15 mouse cellular contexts compared by ENCODE assay signal in the genomic region with DNA sequence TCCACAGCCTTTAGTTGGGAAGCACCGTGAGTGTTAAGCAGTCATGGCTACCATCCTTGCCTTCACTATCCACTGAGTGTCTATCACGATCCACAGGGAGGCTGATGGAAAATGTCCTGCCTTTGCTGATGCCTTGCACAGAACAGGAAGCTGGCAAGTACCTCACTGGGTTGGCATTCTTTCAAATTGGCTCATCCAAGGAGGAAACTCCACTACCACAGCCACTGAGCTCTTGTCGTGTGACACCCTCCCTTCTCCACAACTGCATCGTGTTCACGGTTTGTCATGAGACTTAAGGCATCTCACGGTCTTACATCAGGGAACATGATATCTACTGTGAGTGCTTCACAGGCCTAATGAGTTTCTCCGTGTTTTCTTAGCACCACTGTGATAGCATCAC. TPM values are rescaled to one million over a fixed set of nuclear protein-coding genes. Genes with fewer than 3 reads are reported as not detected.
A peak's percentile ranks its signal among the peaks of the same experiment; 100 is the strongest.
DNase-seq lines count a peak whose midpoint lies in the region; ATAC-seq lines count a peak whose summit lies in the region.
"Had no signal": no experiment of that assay in that cellular context is flagged by ENCODE, and none has a peak within 500 bp of the region (broad histone marks: within the 10 kb centered on the region; RNA-seq: fewer than 3 reads in every experiment).

No protein-coding gene starts in this region.

- no peaks in the 10 kb centered on the region for H3K36me3 ChIP-seq in megakaryocyte, embryonic 14.5 days (replicated peaks; ENCODE audit: low read length)
- H3K36me3 ChIP-seq: hindbrain, embryonic 10.5 days; liver, embryonic 12.5 days had no signal

- peaks cover 39% of the 10 kb centered on the region for H3K4me1 ChIP-seq in megakaryocyte, embryonic 14.5 days
- H3K4me1 ChIP-seq: liver, embryonic 12.5 days had no signal

- no peaks in the 10 kb centered on the region for H3K27me3 ChIP-seq in megakaryocyte, embryonic 14.5 days (replicated peaks)
- H3K27me3 ChIP-seq: liver, embryonic 12.5 days had no signal

- peak overlapping the region; percentile 10 for H3K4me3 ChIP-seq in megakaryocyte, embryonic 14.5 days (replicated peaks)
- H3K4me3 ChIP-seq: hindbrain, embryonic 10.5 days; liver, embryonic 12.5 days had no signal

- DNase-seq in gastrocnemius, adult 18-20 months (ENCODE audit: low spot score): peak; percentile 15
- DNase-seq in gastrocnemius, postnatal 25 days: no peak
- DNase-seq in left cerebral cortex, postnatal 14 days (ENCODE audit: low spot score in 2 of 2): peak; percentile 5 to 14
- no peak for DNase-seq in left cerebral cortex, adult 8-10 months (ENCODE audit: low spot score in 2 of 2)
- DNase-seq in kidney, adult 11 months: no peak
- DNase-seq in ovary, postnatal 36 days (ENCODE audit: low spot score): no peak
- DNase-seq: adrenal gland, postnatal 14 days; cerebellum, adult 9-11 months; kidney, adult 18-20 months had no signal

- peak; percentile 24; the same call in 1 of the 2 replicates for ATAC-seq in common myeloid progenitor, adult 5-6 weeks (replicated peaks; ENCODE audit: low read depth, poor library complexity, severe bottlenecking)
- ATAC-seq: liver, embryonic 12.5 days; midbrain, embryonic 16.5 days; Patski had no signal

- intact Hi-C loops in left cerebral cortex, postnatal 14 days (cut with DNase I): no loop called here

- H3K9me3 ChIP-seq in megakaryocyte, embryonic 14.5 days: no peaks in the 10 kb centered on the region
- H3K9me3 ChIP-seq: hindbrain, embryonic 10.5 days; liver, embryonic 12.5 days had no signal

RNA-seq across cellular contexts. Expression of a gene that starts 22.9 kb away (rescaled TPM):
- under 1 TPM; 0.11 to 0.17 TPM for total RNA-seq in gastrocnemius, adult 18-20 months (2021)
- under 1 TPM; 0.13 to 0.46 TPM for total RNA-seq in gastrocnemius, postnatal 25 days (2021)
- total RNA-seq in left cerebral cortex, postnatal 14 days (2021): under 1 TPM in 1 of 2 experiments, not detected in 1; 0.09 TPM
- total RNA-seq in left cerebral cortex, adult 8-10 months (2022): under 1 TPM in 1 of 4 experiments, not detected in 3; 0.11 TPM
- 78.1 and 85.9 TPM in 2 replicates for total RNA-seq in common myeloid progenitor, adult 5-6 weeks (2017)
- 0.38 TPM in 2 replicates for polyA plus RNA-seq in megakaryocyte, embryonic 14.5 days (2012; ENCODE audit: insufficient read depth, low replicate concordance)
- polyA plus RNA-seq: midbrain, embryonic 16.5 days had no signal

Comparison
In these comparisons a context has a peak if more than half of its experiments do, and no peak if none do; other contexts are left out.
1. DNase-seq: peak in gastrocnemius, adult 18-20 months (single experiment) and left cerebral cortex, postnatal 14 days (2 of 2); none in gastrocnemius, postnatal 25 days (single experiment), left cerebral cortex, adult 8-10 months (0 of 2), kidney, adult 11 months (single experiment) and ovary, postnatal 36 days (single experiment).
2. RNA of a gene that starts 22.9 kb away (total RNA-seq): 78.1 to 85.9 TPM in common myeloid progenitor, adult 5-6 weeks; 0.13 to 0.46 TPM in gastrocnemius, postnatal 25 days, 0.11 to 0.17 TPM in gastrocnemius, adult 18-20 months, 0.09 TPM in left cerebral cortex, postnatal 14 days and 0.11 TPM in left cerebral cortex, adult 8-10 months; every median in the first group is over 10 times any median in the second.